Mouse (Mus musculus) left cerebral cortex, postnatal 36 days (tissue): Measurements from ENCODE around the gene Pcsk5. TPM values are rescaled to one million over a fixed set of nuclear protein-coding genes. Genes with fewer than 3 reads are reported as not detected.

Source experiments
- DNase-seq, 2 experiments: peaks; one replicate each; pipeline ENCODE4 v3.0.0; 2021 to 2022; ENCODE audit warnings: low spot score in 2 of 2, mixed read lengths in 1 of 2
- intact Hi-C: fragments of 180-260 bp; cut with DNase I; formaldehyde crosslinking; loops from one replicate; pipeline ENCODE4 v1.15.1; 2025
- total RNA-seq, 2 experiments: library from RNA; stranded (reverse); gene quantifications; 2 replicates each; pipeline ENCODE4 v1.2.3; 2021

Pcsk5 gene
- total RNA-seq, 2 experiments from 2014 or later, result 13.3 to 13.5 TPM

- intact Hi-C loops, result no loop called here
- no peak for DNase-seq
Measured at GRCm38 (mm10) chr19:17427824-17428560, 409.4 kb downstream of the Pcsk5 start.

- no peak for DNase-seq
- intact Hi-C loops, result no loop called here
Measured at GRCm38 (mm10) chr19:17423306-17423705, 414.1 kb downstream of the Pcsk5 start.

- no peak for DNase-seq
- intact Hi-C loops, result no loop called here
Measured at GRCm38 (mm10) chr19:17417855-17418254, 419.6 kb downstream of the Pcsk5 start.

- intact Hi-C loops, result no loop called here
- no peak for DNase-seq
Measured at GRCm38 (mm10) chr19:17412915-17413459, 424.4 kb downstream of the Pcsk5 start.

- intact Hi-C loops, result no loop called here
- DNase-seq, result no peak
Measured at GRCm38 (mm10) chr19:17410465-17411065, 426.9 kb downstream of the Pcsk5 start.

GRCm38 (mm10) chr19:17409351-17409750, 428.1 kb downstream of the Pcsk5 start:
- intact Hi-C loops, result no loop called here
- DNase-seq, result no peak

GRCm38 (mm10) chr19:17408591-17408990, 428.8 kb downstream of the Pcsk5 start:
- intact Hi-C loops, result no loop called here
- DNase-seq, result no peak

- intact Hi-C loops, result no loop called here
- no peak for DNase-seq
Measured at GRCm38 (mm10) chr19:17406823-17407222, 430.6 kb downstream of the Pcsk5 start.

- intact Hi-C loops, result no loop called here
- DNase-seq, result no peak
Measured at GRCm38 (mm10) chr19:17403175-17403574, 434.3 kb downstream of the Pcsk5 start.

- no peak for DNase-seq
- intact Hi-C loops, result no loop called here
Measured at GRCm38 (mm10) chr19:17400571-17400970, 436.9 kb downstream of the Pcsk5 start.

GRCm38 (mm10) chr19:17399965-17400364, 437.5 kb downstream of the Pcsk5 start:
- intact Hi-C loops, result no loop called here
- DNase-seq, result no peak

GRCm38 (mm10) chr19:17397922-17398321, 439.5 kb downstream of the Pcsk5 start:
- intact Hi-C loops, result no loop called here
- no peak for DNase-seq

GRCm38 (mm10) chr19:17396802-17397201, 440.6 kb downstream of the Pcsk5 start:
- DNase-seq, result no peak
- intact Hi-C loops, result no loop called here

- DNase-seq, result peak; percentile 87 to 90
- intact Hi-C loops, result no loop called here
Measured at GRCm38 (mm10) chr19:17393841-17394591, 443.4 kb downstream of the Pcsk5 start, which contains the start of gene Rfk. TSS of gene Rfk (plus strand) at chr19:17394043.

GRCm38 (mm10) chr19:17392866-17393265, 444.6 kb downstream of the Pcsk5 start:
- intact Hi-C loops, result no loop called here
- no peak for DNase-seq

- no peak for DNase-seq
Measured at GRCm38 (mm10) chr19:17388404-17388803, 449.0 kb downstream of the Pcsk5 start.

GRCm38 (mm10) chr19:17386424-17386823, 451.0 kb downstream of the Pcsk5 start:
- DNase-seq, result no peak
- intact Hi-C loops, result no loop called here

More at GRCm38 (mm10) chr19:17388404-17388803, 449.0 kb downstream of the Pcsk5 start:
- intact Hi-C loops, result loop anchor here (1.0 kb wide), 1 partner anchor 264 kb away; no protein-coding TSS in a partner anchor

- intact Hi-C loops, result no loop called here
Measured at GRCm38 (mm10) chr19:17385426-17385825, 452.0 kb downstream of the Pcsk5 start.

GRCm38 (mm10) chr19:17385022-17385421, 452.4 kb downstream of the Pcsk5 start:
- intact Hi-C loops, result no loop called here
- DNase-seq, result no peak

More at GRCm38 (mm10) chr19:17385426-17385825, 452.0 kb downstream of the Pcsk5 start:
- DNase-seq, result no peak

- DNase-seq, result peak; percentile 10 to 12
- intact Hi-C loops, result no loop called here
Measured at GRCm38 (mm10) chr19:17382807-17383397, 454.5 kb downstream of the Pcsk5 start.
